Mouse (Mus musculus) intestine, embryonic 14.5 days (tissue): ENCODE measurements at regions not wholly inside any gene's neighbourhood (a gene's known extent, or its start where the extent isn't known, plus 50 kb on each side); places are given as distances from the start of the nearest gene placed in this dataset.

ENCODE experiments used
- ATAC-seq: fragments of 200-750 bp; cut with Nextera tagmentation; replicated peaks from 2 replicates; pipeline ENCODE4 v1.8.0; 2017; ENCODE audit warnings: low read depth, moderate number of reproducible peaks, moderate TSS enrichment, moderate library complexity; ENCODE audit not compliant: low FRiP score, low TSS enrichment
- DNase-seq: peaks from one replicate; pipeline ENCODE4 v3.0.0-alpha.2; 2018; ENCODE audit warnings: low spot score
- H3K27ac ChIP-seq: fragments of 300-500 bp; sonication (generic); 2 replicates; pipeline ENCODE4 v1.5.1; 2014; ENCODE audit warnings: low read depth, mild to moderate bottlenecking, control low read depth
- H3K27me3 ChIP-seq: fragments of 300-500 bp; sonication (generic); replicated peaks from 2 replicates; pipeline ENCODE4 v1.6.1; 2014; ENCODE audit warnings: low read length, control low read depth; ENCODE audit not compliant: control insufficient read depth, insufficient read depth
- H3K36me3 ChIP-seq: fragments of 300-500 bp; sonication (generic); 2 replicates; pipeline ENCODE4 v1.6.1; 2014; ENCODE audit warnings: low read length, control low read depth; ENCODE audit not compliant: control insufficient read depth, insufficient read depth
- H3K4me1 ChIP-seq: fragments of 300-500 bp; sonication (generic); replicated peaks from 2 replicates; pipeline ENCODE4 v1.6.1; 2014; ENCODE audit warnings: low read length, control low read depth, mixed read lengths; ENCODE audit not compliant: control insufficient read depth, insufficient read depth
- H3K4me2 ChIP-seq: fragments of 300-500 bp; sonication (generic); 2 replicates; pipeline ENCODE4 v1.6.1; 2014; ENCODE audit warnings: low read length
- H3K4me3 ChIP-seq: fragments of 300-500 bp; sonication (generic); 2 replicates; pipeline ENCODE4 v1.5.1; 2014; ENCODE audit warnings: low read depth, low read length, control low read depth, mixed read lengths
- H3K9ac ChIP-seq: fragments of 300-500 bp; sonication (generic); 2 replicates; pipeline ENCODE4 v1.6.1; 2014; ENCODE audit warnings: mild to moderate bottlenecking, low read length
- H3K9me3 ChIP-seq: fragments of 300-500 bp; sonication (generic); 2 replicates; pipeline ENCODE4 v1.6.1; 2016; ENCODE audit warnings: low read length, control low read depth; ENCODE audit not compliant: control insufficient read depth
- WGBS: fragments of 180-500 bp; shearing (Covaris S2); extraction: QIAGEN DNeasy Blood & Tissue Kit; methylation state at CpG from one replicate; pipeline ENCODE4 v1.1.7; 2014; 5-methylcytosine and 5-hydroxymethylcytosine counted together

DNA sequence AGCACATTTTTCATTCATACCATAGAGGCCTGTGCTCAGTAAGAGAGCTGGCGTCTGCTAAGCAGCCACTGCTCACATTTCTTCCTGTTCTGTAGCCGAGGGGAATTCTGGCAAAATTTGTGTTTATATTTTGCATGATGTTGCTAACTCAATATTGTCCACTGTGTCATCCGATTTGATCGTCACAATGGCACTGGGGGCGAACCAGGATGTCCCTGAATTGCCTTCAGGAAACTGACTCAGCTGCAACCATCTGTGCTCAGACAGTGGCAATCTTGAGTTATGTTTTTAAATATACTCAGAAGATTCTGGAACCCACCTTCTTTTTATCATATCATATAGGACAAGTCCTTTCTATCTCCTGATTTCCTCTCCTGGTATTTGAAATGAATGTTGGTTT is 213.1 kb upstream of the Adgrl2 start:
- WGBS: 58% methylated on average over 5 of the region's 5 CpGs

DNA sequence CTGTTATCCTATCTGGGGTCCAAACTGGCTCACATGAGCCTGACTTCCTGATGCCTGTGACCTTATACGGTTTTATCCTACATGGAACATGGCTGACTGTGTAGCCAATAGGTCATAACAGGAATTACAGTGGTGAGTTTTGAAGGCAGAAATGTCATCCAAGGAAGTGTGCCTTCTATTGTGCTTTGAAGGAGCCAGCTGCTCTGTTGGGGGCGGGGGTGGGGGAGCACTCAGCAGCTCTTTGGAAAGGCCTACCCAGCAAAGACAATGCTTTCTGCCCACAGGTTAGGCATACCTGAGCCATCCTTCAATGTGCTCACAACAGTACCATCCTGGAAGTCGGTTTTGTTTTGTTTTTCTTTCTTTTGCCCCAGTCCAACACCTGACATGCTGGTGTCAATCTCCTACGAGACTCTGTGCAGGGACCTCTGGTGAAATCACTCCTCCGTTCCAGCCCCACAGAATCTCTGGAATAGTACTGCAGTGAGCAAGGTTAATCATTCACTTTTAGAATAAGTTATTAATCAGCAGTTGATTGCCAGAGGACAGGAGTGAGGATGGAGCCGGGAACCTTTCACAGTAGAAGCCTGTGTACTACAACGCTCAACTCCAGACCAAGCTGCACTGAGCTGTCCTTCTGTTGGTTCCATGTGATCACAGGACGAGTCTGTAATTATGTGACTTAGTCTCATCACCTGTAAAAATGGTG is 206.3 kb upstream of the Adgrl2 start:
- Histone ChIP-seq H3K4me1 (no peaks in the 10 kb centered on the region), H3K36me3 (no peaks in the 10 kb centered on the region), H3K27me3 (no peaks in the 10 kb centered on the region), H3K4me2 (no peak overlapping the region), H3K9ac (no peak overlapping the region), H3K27ac (no peak overlapping the region), H3K4me3 (no peak overlapping the region), H3K9me3 (no peaks in the 10 kb centered on the region)
- ATAC-seq (peak; percentile 86), DNase-seq (peak; percentile 50)
- WGBS: 68% methylated on average over 8 of the region's 8 CpGs

More for the DNA sequence above, 213.1 kb upstream of the Adgrl2 start:
- no peaks in the 10 kb centered on the region for H3K4me1 ChIP-seq
- H3K27me3 ChIP-seq: no peaks in the 10 kb centered on the region
- ATAC-seq (no peak), DNase-seq (no peak)
- H3K4me2 ChIP-seq: no peak overlapping the region
- H3K9ac ChIP-seq: no peak overlapping the region
- H3K9me3 ChIP-seq: no peaks in the 10 kb centered on the region
- H3K4me3 ChIP-seq: no peak overlapping the region
- H3K27ac ChIP-seq: peak overlapping the region; percentile 16; the same call in 1 of the 2 replicates
- H3K36me3 ChIP-seq: no peaks in the 10 kb centered on the region

DNA sequence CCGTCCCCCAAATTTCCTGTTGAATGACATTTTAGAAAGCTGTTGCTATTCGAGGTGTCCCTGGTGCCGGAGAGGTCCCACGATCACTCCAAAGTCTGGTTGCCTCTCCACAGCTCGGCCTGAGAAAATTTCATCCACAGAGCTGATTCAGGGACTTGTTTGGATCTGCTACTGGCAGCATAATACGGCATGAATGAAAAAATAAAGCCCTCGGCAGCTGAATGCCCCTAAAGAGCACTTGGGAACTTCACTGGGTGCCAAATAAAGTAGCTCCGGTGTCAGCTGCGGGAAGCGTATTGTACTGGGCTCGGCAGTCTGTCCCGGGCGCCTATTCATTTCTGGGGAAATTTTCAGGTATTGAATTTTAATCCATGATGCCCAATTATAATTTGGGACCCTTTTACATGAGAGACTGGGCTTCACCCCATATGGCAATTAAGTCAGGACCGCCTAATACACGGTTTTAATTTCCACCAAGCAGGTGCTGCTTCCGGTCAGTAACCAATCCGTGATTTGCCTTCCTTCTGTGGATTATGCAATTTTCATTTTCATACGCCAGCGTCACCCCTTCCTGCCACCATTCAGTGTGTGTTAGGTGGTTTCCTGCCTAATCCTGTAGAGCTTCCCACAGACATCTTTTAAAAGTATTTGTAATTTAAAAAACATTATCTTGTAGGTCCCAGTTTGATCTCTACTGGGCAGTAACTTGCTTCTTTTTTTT is 200.7 kb upstream of the Adgrl2 start:
- 82% methylated on average over 19 of the region's 19 CpGs for WGBS
- no peaks in the 10 kb centered on the region for H3K9me3 ChIP-seq
- H3K9ac ChIP-seq: no peak overlapping the region
- no peak overlapping the region for H3K4me2 ChIP-seq
- ATAC-seq (no peak), DNase-seq (peak; percentile 47)
- no peaks in the 10 kb centered on the region for H3K36me3 ChIP-seq
- H3K27ac ChIP-seq: no peak overlapping the region
- H3K27me3 ChIP-seq: no peaks in the 10 kb centered on the region
- H3K4me1 ChIP-seq: peaks cover 7% of the 10 kb centered on the region
- no peak overlapping the region for H3K4me3 ChIP-seq

DNA sequence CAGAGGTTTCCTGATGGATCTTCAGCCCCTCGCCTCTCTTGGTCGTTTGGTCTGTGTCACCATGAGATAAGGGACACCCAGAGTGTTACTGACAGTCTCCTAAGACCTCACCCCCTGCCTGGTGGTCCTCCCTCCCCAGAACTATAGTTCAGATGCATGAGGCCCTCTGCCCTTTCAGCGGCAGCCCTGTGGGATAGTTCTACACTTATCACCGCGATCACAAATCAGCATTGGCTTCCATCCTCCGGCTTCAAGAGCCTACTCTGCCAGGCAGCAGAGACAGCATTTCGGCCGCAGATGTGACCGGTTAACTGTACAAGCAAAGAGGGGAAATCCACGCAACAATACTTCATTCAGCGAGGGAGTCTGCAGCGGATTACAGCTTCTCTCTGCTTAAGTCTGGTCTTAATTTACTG is 193.8 kb upstream of the Adgrl2 start:
- ATAC-seq (no peak), DNase-seq (peak; percentile 70)
- peak overlapping the region; percentile 40 for H3K4me2 ChIP-seq
- peaks cover 18% of the 10 kb centered on the region for H3K4me1 ChIP-seq
- peak overlapping the region; percentile 51; the same call in 1 of the 2 replicates for H3K27ac ChIP-seq
- no peaks in the 10 kb centered on the region for H3K27me3 ChIP-seq
- 13% methylated on average over 12 of the region's 12 CpGs for WGBS
- 0 out of 2 replicates have a peak overlapping the region, but pooled peaks have one; percentile 1 for H3K4me3 ChIP-seq
- no peaks in the 10 kb centered on the region for H3K9me3 ChIP-seq
- H3K9ac ChIP-seq: no peak overlapping the region
- no peaks in the 10 kb centered on the region for H3K36me3 ChIP-seq

DNA sequence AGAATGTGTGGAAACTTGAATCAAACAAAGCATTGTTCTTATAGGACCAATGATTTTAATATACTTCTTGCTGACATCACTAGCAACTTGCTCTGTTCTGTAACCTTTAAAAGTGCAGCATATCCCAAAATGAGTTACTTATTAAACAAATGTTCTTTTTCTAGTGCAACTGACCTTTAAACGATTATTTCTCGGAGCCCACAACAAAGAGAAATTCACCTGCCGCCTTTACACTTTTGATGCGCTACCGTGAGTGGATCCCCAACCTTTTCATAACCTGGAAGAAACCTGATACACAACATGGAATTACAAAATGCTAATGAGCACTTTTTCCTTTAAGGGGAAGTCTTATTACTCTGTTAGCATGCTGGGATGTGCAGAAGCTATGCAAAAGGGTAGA is 191.7 kb upstream of the Adgrl2 start:
- Histone ChIP-seq H3K9me3 (no peaks in the 10 kb centered on the region), H3K4me1 (peaks cover 19% of the 10 kb centered on the region), H3K4me2 (no peak overlapping the region), H3K9ac (no peak overlapping the region), H3K4me3 (no peak overlapping the region), H3K27me3 (no peaks in the 10 kb centered on the region), H3K27ac (no peak overlapping the region), H3K36me3 (no peaks in the 10 kb centered on the region)
- ATAC-seq (no peak), DNase-seq (no peak)
- WGBS: 78% methylated on average over 5 of the region's 5 CpGs

DNA sequence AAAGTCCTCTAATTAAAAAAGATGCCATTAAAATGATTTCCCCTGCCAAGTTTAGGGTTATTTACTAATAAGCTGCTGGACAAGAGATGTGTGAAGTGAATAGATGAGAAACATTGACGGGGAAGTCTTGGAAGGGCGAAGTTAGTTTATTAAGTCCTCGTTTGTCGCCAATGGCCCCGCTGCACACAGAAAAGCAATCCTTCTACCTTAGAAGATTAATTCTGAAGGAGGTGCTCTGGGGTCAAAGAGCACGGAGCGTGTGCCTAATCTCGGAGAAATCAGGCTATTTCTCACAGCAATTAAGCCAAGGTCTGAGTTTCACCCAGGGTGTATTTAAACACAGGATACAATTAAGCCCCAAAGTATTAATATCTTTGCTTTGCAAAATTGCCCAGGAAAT is 189.8 kb upstream of the Adgrl2 start:
- H3K9me3 ChIP-seq: no peaks in the 10 kb centered on the region
- no peak for DNase-seq
- peak overlapping the region; percentile 28 for H3K4me2 ChIP-seq
- H3K4me3 ChIP-seq: no peak overlapping the region
- H3K36me3 ChIP-seq: no peaks in the 10 kb centered on the region
- peak overlapping the region; percentile 61; the same call in 1 of the 2 replicates for H3K27ac ChIP-seq
- ATAC-seq: no peak
- no peaks in the 10 kb centered on the region for H3K27me3 ChIP-seq
- H3K9ac ChIP-seq: no peak overlapping the region
- peaks cover 17% of the 10 kb centered on the region for H3K4me1 ChIP-seq
- WGBS: 25% methylated on average over 8 of the region's 8 CpGs

DNA sequence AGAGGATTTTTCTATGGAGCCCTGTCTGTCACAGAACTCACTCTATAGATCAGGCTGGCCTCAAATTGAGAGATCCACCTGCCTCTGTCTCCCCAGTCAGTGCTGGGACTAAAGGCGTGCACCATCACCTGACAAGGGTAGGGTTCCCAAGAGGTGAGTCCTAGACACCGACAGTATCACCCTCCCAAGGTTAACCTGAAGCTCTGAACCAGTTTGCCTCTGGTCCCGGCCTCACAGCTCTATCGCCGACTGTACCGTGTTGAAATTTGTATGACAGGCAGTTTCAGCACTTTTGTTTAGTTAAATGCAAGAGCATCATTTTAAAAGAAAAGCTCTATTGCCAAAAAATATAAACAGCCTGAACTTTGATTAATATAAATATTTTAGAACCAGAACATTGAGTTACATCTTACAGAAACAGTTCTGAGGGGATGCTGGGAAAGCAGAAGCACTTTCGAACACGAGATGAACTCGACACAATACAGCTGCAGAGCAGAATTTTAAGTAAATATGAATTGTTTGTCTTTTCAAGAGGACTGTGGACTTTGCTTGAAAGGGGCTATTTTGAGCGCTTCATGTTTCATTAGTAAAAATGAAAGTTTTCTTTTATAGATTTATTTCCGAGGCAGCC is 189.2 kb upstream of the Adgrl2 start:
- DNase-seq (no peak), ATAC-seq (no peak)
- 33% methylated on average over 11 of the region's 11 CpGs for WGBS

DNA sequence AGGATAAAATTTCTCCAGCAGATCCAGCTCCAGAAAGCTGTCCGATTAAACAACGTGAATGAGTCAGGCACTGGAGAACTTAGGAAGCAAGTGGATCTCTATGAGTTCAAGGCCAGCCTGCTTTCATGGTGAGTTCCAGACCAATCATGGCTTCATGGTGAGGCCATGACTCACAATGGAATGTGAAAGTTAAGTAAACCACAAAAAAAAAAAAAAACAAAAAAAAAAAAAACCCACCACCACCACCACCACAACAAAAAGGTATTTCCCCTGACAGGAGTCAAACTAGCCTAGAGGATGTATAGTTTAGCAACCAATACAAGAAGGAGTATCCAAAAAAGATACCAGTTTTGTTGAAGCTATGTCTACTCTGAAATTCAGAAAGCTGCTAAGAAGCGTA is 188.5 kb upstream of the Adgrl2 start:
- Histone ChIP-seq H3K4me3 (no peak overlapping the region), H3K9me3 (no peaks in the 10 kb centered on the region), H3K4me2 (no peak overlapping the region), H3K36me3 (no peaks in the 10 kb centered on the region), H3K27me3 (no peaks in the 10 kb centered on the region), H3K27ac (no peak overlapping the region), H3K4me1 (peaks cover 7% of the 10 kb centered on the region; the same call in 1 of the 2 replicates), H3K9ac (no peak overlapping the region)
- no peak for ATAC-seq
- DNase-seq: no peak
- WGBS: 94% methylated on average over 3 of the region's 3 CpGs

More for the DNA sequence above, 189.2 kb upstream of the Adgrl2 start:
- Histone ChIP-seq H3K9ac (no peak overlapping the region), H3K4me3 (no peak overlapping the region), H3K9me3 (no peaks in the 10 kb centered on the region), H3K36me3 (no peaks in the 10 kb centered on the region), H3K27me3 (no peaks in the 10 kb centered on the region), H3K4me2 (peak overlapping the region; percentile 28), H3K4me1 (peaks cover 12% of the 10 kb centered on the region; the same call in 1 of the 2 replicates), H3K27ac (peak overlapping the region; percentile 61; the same call in 1 of the 2 replicates)
